Mouse (Mus musculus) forebrain, postnatal 0 days (tissue): ENCODE data around the gene Csf3. TPM values are rescaled to one million over a fixed set of nuclear protein-coding genes. Genes with fewer than 3 reads are reported as not detected.

Source experiments
- ATAC-seq: fragments of 200-750 bp; cut with Nextera tagmentation; 2 replicates; pipeline ENCODE4 v1.8.0; 2017; ENCODE audit warnings: mild to moderate bottlenecking, moderate library complexity
- DNase-seq: peaks from one replicate; pipeline ENCODE4 v3.0.0-alpha.2; 2015
- H3K27ac ChIP-seq: fragments of 300-500 bp; sonication (generic); 2 replicates; pipeline ENCODE4 v1.5.1; 2014; ENCODE audit warnings: low read depth, mild to moderate bottlenecking, antibody characterized with exemption, low read length, moderate library complexity, mixed read lengths
- H3K27me3 ChIP-seq: fragments of 300-500 bp; sonication (generic); 2 replicates; pipeline ENCODE4 v1.6.1; 2014; ENCODE audit warnings: mild to moderate bottlenecking, low read length, mixed read lengths; ENCODE audit not compliant: insufficient read depth
- H3K36me3 ChIP-seq: fragments of 300-500 bp; sonication (generic); 2 replicates; pipeline ENCODE4 v1.6.1; 2014; ENCODE audit warnings: mild to moderate bottlenecking, moderate library complexity; ENCODE audit not compliant: insufficient read depth
- H3K4me1 ChIP-seq: fragments of 300-500 bp; sonication (generic); 2 replicates; pipeline ENCODE4 v1.6.1; 2014; ENCODE audit warnings: antibody characterized with exemption; ENCODE audit not compliant: insufficient read depth
- H3K4me2 ChIP-seq: fragments of 300-500 bp; sonication (generic); 2 replicates; pipeline ENCODE4 v1.6.1; 2014; ENCODE audit warnings: low read depth, mild to moderate bottlenecking, moderate library complexity
- H3K4me3 ChIP-seq: fragments of 300-500 bp; sonication (generic); 2 replicates; pipeline ENCODE4 v1.5.1; 2014; ENCODE audit warnings: low read depth, low read length, mixed read lengths
- H3K9ac ChIP-seq: fragments of 300-500 bp; sonication (generic); 2 replicates; pipeline ENCODE4 v1.6.1; 2014; ENCODE audit warnings: mild to moderate bottlenecking
- H3K9me3 ChIP-seq: fragments of 300-500 bp; sonication (generic); 2 replicates; pipeline ENCODE4 v1.6.1; 2016; ENCODE audit warnings: low read length
- CTCF ChIP-seq: sonication (generic); IDR thresholded peaks from 2 replicates; pipeline ENCODE4 v1.5.1; 2016; ENCODE audit warnings: antibody characterized with exemption, control low read depth, low read depth
- WGBS: fragments of 180-500 bp; shearing (Covaris S2); extraction: QIAGEN DNeasy Blood & Tissue Kit; methylation state at CpG from one replicate; pipeline ENCODE4 v1.1.7; 2014; 5-methylcytosine and 5-hydroxymethylcytosine counted together
- polyA plus RNA-seq: library from polyadenylated mRNA; unstranded; fragments of >200 nt; fragmentation: Nextera tagmentation; extraction: Ambion mirVana; gene quantifications from 2 replicates; pipeline ENCODE4 v1.2.1, GENCODE M21; 2015
- total RNA-seq: library from RNA; depleted of rRNA; stranded (reverse); fragments of >200 nt; gene quantifications from 2 replicates; pipeline ENCODE4 v1.2.3, GENCODE M21; 2014

Csf3 gene
- total and polyA plus RNA-seq, 2 experiments from 2014 or later: not detected

DNA sequence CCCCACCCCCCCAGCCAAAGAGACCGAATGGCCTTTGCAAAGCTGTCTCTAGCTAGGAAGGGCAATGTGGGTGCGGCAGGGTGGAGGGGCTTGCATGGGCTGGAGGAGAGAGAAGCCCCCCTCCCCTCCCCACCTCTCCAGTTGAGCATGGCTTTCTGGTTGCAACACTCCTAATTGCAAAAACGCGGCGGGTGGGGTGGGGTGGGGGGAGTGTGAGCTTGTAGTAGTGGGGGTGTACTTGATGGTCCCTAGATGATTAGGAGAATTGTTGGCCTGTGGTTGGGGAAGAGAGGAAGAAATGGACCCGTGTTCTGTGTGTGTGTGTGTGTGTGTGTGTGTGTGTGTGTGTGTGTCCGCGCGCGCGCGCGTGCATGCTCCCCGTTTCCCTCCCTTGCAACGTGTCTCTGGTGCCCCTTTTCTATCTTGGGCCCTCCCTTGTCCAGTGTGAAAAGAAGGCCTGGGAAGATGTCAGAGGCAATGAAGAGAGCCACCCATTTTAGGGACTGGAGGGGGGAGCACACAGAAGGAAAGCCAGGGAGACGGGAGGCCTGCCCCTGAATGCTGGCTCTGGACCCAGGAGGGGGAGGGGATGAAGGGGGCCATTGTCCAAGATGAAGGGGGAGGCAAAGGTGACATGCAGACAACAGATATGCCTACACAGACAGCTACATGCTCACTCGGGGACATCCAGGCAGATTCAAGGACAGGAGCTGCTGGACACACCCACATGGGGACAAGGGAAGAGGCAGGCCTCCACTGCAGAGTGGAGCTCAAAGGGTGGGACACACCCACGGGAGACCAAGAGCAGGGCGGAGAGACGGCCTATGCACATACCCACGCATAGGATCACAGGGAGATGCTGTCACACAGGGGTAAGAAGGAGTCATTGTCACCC is 41.6 kb downstream of the Csf3 start:
- Histone ChIP-seq H3K4me3 (peak overlapping the region; percentile 97), H3K9me3 (no peaks in the 10 kb centered on the region), H3K9ac (peak overlapping the region; percentile 99), H3K4me1 (peaks cover 55% of the 10 kb centered on the region), H3K4me2 (peak overlapping the region; percentile 94), H3K27ac (peak overlapping the region; percentile 99), H3K27me3 (no peaks in the 10 kb centered on the region), H3K36me3 (no peaks in the 10 kb centered on the region)
- TF ChIP-seq CTCF: no peak
- DNase-seq (peak; percentile 73), ATAC-seq (peak; percentile 9; the same call in 1 of the 2 replicates)
- WGBS: 3% methylated on average over 20 of the region's 21 CpGs

DNA sequence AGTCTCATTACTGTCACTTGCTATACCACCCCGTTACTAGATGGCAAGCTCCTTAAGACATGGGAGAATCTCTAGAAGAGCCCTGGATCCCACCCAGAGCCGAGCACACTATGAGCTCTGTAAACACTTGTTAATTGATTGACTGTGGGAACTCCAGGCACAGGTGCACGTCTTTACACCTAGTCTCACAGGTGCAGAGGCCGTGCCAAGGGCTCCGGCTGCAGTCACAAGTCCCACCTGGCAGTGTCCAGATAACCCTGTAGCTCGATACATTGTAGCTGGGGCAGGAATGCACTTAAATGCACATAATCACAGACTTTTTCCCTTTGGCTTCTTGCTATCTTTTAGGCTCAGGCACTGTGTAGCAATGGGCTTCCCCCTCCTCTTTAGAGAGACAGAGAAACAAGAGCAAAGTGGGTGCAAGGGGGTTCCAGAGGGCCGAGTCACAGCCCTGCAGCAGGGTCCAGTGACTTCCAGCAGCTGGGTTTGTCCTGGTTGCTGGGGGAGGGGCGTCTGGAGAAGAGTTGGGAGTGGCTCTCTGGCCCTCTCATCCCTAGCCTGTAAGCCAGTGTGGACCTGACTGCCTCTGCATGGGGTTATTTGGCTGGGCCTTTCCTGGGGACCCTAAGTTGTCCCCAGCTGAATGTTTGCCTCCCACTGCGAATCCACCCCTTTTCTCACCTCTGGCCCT is 42.7 kb downstream of the Csf3 start:
- no peaks in the 10 kb centered on the region for H3K27me3 ChIP-seq
- H3K4me2 ChIP-seq: peak overlapping the region; percentile 94
- no peak for DNase-seq
- H3K9me3 ChIP-seq: no peaks in the 10 kb centered on the region
- WGBS: under 1% methylated on average over 9 of the region's 9 CpGs
- peak overlapping the region; percentile 97 for H3K4me3 ChIP-seq
- ATAC-seq: no peak
- H3K36me3 ChIP-seq: no peaks in the 10 kb centered on the region
- peak overlapping the region; percentile 99 for H3K9ac ChIP-seq
- H3K4me1 ChIP-seq: peaks cover 59% of the 10 kb centered on the region
- peak overlapping the region; percentile 99 for H3K27ac ChIP-seq
- TF ChIP-seq CTCF: no peak

DNA sequence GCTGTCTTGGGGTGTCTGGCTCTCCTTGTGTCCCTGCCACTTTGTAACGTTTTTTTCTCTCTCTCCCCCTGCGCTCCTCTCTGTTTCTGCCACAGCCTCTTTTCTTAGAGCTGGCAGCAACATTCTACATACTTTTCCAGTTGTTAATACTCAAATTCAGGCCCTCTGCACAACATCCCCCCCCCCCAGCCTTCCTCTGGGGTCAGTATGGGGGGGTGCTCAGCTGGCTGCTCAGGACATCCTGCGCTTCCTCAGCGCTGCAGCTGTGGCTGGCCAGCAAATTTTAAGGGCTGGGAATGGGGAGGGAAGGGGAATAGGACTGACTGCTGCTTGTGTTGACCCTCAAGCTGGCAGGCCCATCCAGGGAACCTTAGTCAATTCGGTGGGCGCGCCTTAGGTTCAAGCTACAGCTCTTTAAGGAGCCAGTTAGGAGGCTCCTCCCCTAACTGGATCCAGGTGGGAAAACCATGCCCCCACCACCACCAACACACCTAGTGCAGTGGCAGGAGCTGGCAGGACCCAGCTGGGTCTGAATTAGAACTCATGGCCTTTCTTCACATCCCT is 43.5 kb downstream of the Csf3 start:
- H3K9ac ChIP-seq: peak overlapping the region; percentile 99
- peak overlapping the region; percentile 99 for H3K27ac ChIP-seq
- 24% methylated on average over 7 of the region's 7 CpGs for WGBS
- H3K36me3 ChIP-seq: no peaks in the 10 kb centered on the region
- peaks cover 67% of the 10 kb centered on the region for H3K4me1 ChIP-seq
- no peaks in the 10 kb centered on the region for H3K27me3 ChIP-seq
- peak overlapping the region; percentile 94 for H3K4me2 ChIP-seq
- no peak for DNase-seq
- TF ChIP-seq CTCF: no peak
- H3K9me3 ChIP-seq: no peaks in the 10 kb centered on the region
- peak overlapping the region; percentile 97 for H3K4me3 ChIP-seq
- ATAC-seq: no peak

DNA sequence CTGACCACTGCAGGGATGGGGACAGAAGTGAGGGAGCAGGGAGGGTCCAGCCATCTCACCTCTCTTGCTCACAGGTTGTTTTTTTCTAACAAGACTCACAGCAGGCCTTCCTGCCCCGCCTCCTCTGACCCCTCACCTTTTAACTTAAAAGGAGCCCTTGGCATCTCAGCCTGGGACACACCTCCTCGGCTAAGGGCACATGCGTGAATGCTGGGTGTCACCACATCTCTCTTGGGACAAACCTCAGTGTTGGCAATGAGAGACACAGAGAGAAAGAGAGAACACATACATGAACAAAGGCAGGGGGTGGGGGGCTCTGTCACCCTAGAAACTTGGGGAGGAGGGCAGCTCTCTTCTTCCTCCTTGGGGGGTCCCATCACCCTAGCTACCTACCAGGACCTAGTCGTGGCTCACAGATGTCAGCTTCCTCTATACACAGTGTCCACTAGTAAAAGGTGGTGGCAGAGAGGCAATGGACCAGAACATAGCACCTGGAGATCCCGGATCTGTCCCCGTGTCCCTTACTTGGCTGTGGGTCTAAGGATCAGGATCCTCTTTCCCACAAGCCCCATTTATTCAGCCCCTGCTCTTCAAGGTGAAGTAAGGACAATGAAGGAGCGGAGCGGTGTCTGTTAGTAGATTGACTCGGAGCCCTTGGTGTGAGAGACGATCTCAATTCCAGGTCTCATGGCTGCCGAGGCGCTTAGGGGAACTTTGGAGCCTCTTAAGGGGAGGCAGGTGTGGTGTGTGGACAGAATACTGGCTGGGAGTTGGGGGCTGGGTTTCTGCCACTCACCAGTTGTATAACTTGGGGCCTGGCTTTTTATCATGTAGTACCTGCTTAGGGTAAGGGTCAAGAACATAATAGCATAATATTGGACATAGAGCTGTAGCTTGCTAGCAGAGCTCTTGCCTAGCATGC is 45.1 kb downstream of the Csf3 start:
- 41% methylated on average over 12 of the region's 12 CpGs for WGBS
- no peak for DNase-seq
- H3K4me3 ChIP-seq: peak overlapping the region; percentile 22
- no peaks in the 10 kb centered on the region for H3K27me3 ChIP-seq
- H3K4me1 ChIP-seq: peaks cover 70% of the 10 kb centered on the region
- H3K4me2 ChIP-seq: peak overlapping the region; percentile 94
- H3K36me3 ChIP-seq: no peaks in the 10 kb centered on the region
- H3K9me3 ChIP-seq: no peaks in the 10 kb centered on the region
- peak overlapping the region; percentile 99 for H3K27ac ChIP-seq
- no peak for ATAC-seq
- H3K9ac ChIP-seq: peak overlapping the region; percentile 50
- no peak for TF ChIP-seq CTCF

DNA sequence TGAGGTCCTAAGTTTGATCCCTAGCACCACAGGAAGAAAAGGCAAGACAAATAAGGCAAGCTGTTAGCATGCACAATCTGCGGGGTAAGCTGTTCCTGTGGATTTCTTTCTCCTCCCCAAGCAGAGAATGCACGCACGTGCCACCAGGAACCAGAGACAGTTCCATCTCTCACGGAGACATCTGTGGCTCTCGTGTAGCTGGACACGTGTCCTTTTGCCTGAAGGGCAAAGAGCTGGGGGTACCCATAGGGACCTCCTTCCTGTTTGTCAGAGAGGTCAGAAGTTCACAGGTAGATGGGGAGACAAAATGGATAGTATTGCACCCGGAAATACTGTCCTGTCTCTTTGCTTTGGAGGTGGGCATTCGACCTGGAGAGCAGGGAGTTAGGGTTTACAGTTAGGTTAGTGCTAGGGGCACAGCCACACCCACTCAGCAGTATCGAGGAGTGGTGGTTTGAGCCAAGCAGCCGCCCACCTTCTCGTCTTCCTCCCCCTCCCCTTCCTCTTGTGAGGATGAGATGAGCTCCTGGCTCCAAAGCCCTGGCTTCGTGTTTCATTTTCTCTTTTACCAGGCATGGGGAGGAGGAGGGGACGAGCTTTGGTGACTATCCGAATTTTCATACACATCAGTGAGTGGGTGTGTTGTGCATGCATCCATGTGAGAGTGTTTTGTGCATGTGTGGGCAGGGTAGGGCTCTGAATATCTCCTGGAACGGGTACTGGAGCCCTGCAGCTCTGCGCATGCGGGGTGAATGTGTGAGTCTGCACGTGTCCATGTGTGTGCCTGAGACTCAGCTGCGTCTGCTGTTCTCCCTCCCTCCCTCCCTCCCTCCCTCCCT is 46.0 kb downstream of the Csf3 start:
- 6% methylated on average over 19 of the region's 19 CpGs for whole genome bisulfite sequencing
- H3K9me3 ChIP-seq: no peaks in the 10 kb centered on the region
- peak overlapping the region; percentile 99 for H3K27ac ChIP-seq
- TF ChIP-seq CTCF: no peak
- H3K36me3 ChIP-seq: no peaks in the 10 kb centered on the region
- H3K9ac ChIP-seq: peak overlapping the region; percentile 50
- H3K4me3 ChIP-seq: peak overlapping the region; percentile 22
- peak overlapping the region; percentile 94 for H3K4me2 ChIP-seq
- H3K27me3 ChIP-seq: no peaks in the 10 kb centered on the region
- ATAC-seq (peak; percentile 84), DNase-seq (peak; percentile 96)
- peaks cover 75% of the 10 kb centered on the region for H3K4me1 ChIP-seq
